In the genomic region with DNA sequence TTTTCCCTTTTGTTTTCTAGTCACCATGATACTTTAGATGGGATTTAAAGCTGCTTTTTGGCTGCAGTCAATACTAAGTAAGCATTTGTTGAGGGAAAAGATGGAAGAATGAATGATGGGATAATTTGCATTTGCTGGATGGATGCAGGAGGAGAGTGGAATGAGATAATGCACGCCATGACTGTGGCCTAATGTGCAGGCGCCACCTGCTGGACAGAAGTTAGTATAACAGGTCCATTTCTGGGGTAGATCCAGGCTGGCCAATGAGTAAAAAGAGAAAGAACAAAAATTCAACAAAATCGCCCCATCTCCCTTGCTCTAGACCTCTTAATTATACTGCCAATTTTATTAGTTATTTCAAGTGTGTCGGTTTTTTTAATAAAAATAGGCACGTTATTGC, we compare ENCODE assay signal across 10 mouse cellular contexts. TPM values are rescaled to one million over a fixed set of nuclear protein-coding genes. Genes with fewer than 3 reads are reported as not detected.
DNase-seq lines count a peak whose midpoint lies in the region; ATAC-seq and TF ChIP-seq lines count a peak whose summit lies in the region.
"Had no signal": no experiment of that assay in that cellular context is flagged by ENCODE, and none has a peak within 500 bp of the region (broad histone marks: within the 10 kb centered on the region; RNA-seq: fewer than 3 reads in every experiment).

No protein-coding gene starts in this region.

- H3K4me3 ChIP-seq in spleen, adult 2 months (ENCODE audit: extremely low read depth, insufficient read depth, insufficient read length): no peak overlapping the region
- no peak overlapping the region for H3K4me3 ChIP-seq in embryonic facial prominence, embryonic 11.5 days (ENCODE audit: low read depth, low read length)
- no peak overlapping the region for H3K4me3 ChIP-seq in kidney, adult 2 months (ENCODE audit: insufficient read depth, low read depth, low read length)
- no peak overlapping the region for H3K4me3 ChIP-seq in liver, embryonic 13.5 days (replicated peaks)
- H3K4me3 ChIP-seq: heart, embryonic 13.5 days; stomach, embryonic 15.5 days had no signal

- no peaks in the 10 kb centered on the region for H3K9me3 ChIP-seq in embryonic facial prominence, embryonic 11.5 days (replicated peaks; ENCODE audit: control insufficient read depth, low read length)
- no peaks in the 10 kb centered on the region for H3K9me3 ChIP-seq in liver, embryonic 13.5 days (replicated peaks)
- H3K9me3 ChIP-seq: heart, embryonic 13.5 days; stomach, embryonic 15.5 days had no signal

- DNase-seq in spleen, adult 2 months (ENCODE audit: low read depth in 1 of 2, low spot score in 2 of 2): peak; percentile 4 to 34
- DNase-seq in spleen, adult 12 weeks (ENCODE audit: low spot score): no peak
- peak; percentile 72 to 78 for DNase-seq in adrenal gland, postnatal 36 days
- peak; percentile 79 for DNase-seq in embryonic facial prominence, embryonic 11.5 days (ENCODE audit: low spot score)
- DNase-seq in kidney, adult 2 months: peak; percentile 56
- DNase-seq in liver, embryonic 13.5 days: peak; percentile 5
- peak; percentile 16 for DNase-seq in yolk sac, embryonic 10.5 days (ENCODE audit: low spot score)

- ATAC-seq in embryonic facial prominence, embryonic 11.5 days (replicated peaks; ENCODE audit: insufficient number of reproducible peaks, low FRiP score, low TSS enrichment, low read depth): no peak; the same call in 1 of the 2 replicates
- ATAC-seq in liver, embryonic 13.5 days (ENCODE audit: low read depth): no peak
- ATAC-seq in neutrophil, adult 5-6 weeks (ENCODE audit: extremely low read depth, insufficient number of reproducible peaks, low FRiP score, poor library complexity, severe bottlenecking): 0 out of 2 replicates have a peak, but pooled peaks have one; percentile 33

- H3K9ac ChIP-seq in embryonic facial prominence, embryonic 11.5 days (replicated peaks; ENCODE audit: low read length): no peak overlapping the region
- no peak overlapping the region for H3K9ac ChIP-seq in liver, embryonic 13.5 days
- H3K9ac ChIP-seq: heart, embryonic 13.5 days; stomach, embryonic 15.5 days had no signal

- H3K4me1 ChIP-seq in spleen, adult 2 months (ENCODE audit: control insufficient read depth, insufficient read depth, insufficient read length): no peaks in the 10 kb centered on the region
- H3K4me1 ChIP-seq in embryonic facial prominence, embryonic 11.5 days (ENCODE audit: control insufficient read depth, insufficient read depth, low read length): no peaks in the 10 kb centered on the region
- H3K4me1 ChIP-seq in kidney, adult 2 months (ENCODE audit: control insufficient read depth, insufficient read depth, low read length): no peaks in the 10 kb centered on the region
- H3K4me1 ChIP-seq in liver, embryonic 13.5 days (replicated peaks): no peaks in the 10 kb centered on the region
- H3K4me1 ChIP-seq: heart, embryonic 13.5 days; stomach, embryonic 15.5 days had no signal

- WGBS in spleen, adult 2 months: 8% methylated on average over 5 of the region's 5 CpGs
- 2% methylated on average over 5 of the region's 5 CpGs for WGBS in embryonic facial prominence, embryonic 11.5 days
- 3% methylated on average over 5 of the region's 5 CpGs for WGBS in kidney, adult 2 months
- 2% methylated on average over 5 of the region's 5 CpGs for WGBS in liver, embryonic 13.5 days (ENCODE audit: insufficient replicate concordance)

- no peak for TF ChIP-seq POLR2A in spleen, adult 2 months (IDR thresholded peaks at IDR 0.05; ENCODE audit: low read depth, low read length)
- no peak for TF ChIP-seq POLR2A in kidney, adult 2 months (IDR thresholded peaks at IDR 0.05; ENCODE audit: low read depth, low read length)

- H3K36me3 ChIP-seq in spleen, adult 2 months (ENCODE audit: control insufficient read depth, insufficient read depth, low read length): no peaks in the 10 kb centered on the region
- no peaks in the 10 kb centered on the region for H3K36me3 ChIP-seq in embryonic facial prominence, embryonic 11.5 days (replicated peaks; ENCODE audit: control insufficient read depth, insufficient read depth, low read depth, low read length)
- H3K36me3 ChIP-seq in kidney, adult 2 months (ENCODE audit: control insufficient read depth, insufficient read depth, low read length): no peaks in the 10 kb centered on the region
- no peaks in the 10 kb centered on the region for H3K36me3 ChIP-seq in liver, embryonic 13.5 days
- H3K36me3 ChIP-seq: heart, embryonic 13.5 days; stomach, embryonic 15.5 days had no signal

- H3K27me3 ChIP-seq in spleen, adult 2 months (ENCODE audit: control insufficient read depth, insufficient read depth, low read length): no peaks in the 10 kb centered on the region; the same call in 1 of the 2 replicates
- no peaks in the 10 kb centered on the region for H3K27me3 ChIP-seq in embryonic facial prominence, embryonic 11.5 days (ENCODE audit: control insufficient read depth, insufficient read depth, low read length)
- H3K27me3 ChIP-seq in kidney, adult 2 months (replicated peaks; ENCODE audit: control insufficient read depth, insufficient read depth, low read length): no peaks in the 10 kb centered on the region
- no peaks in the 10 kb centered on the region for H3K27me3 ChIP-seq in liver, embryonic 13.5 days
- H3K27me3 ChIP-seq: stomach, embryonic 15.5 days had no signal

- no peak overlapping the region for H3K27ac ChIP-seq in spleen, adult 2 months (ENCODE audit: insufficient read depth, low read length)
- H3K27ac ChIP-seq in embryonic facial prominence, embryonic 11.5 days (replicated peaks; ENCODE audit: low read depth, low read length): no peak overlapping the region
- H3K27ac ChIP-seq in kidney, adult 2 months (ENCODE audit: insufficient read depth, low read depth, low read length): no peak overlapping the region
- no peak overlapping the region for H3K27ac ChIP-seq in liver, embryonic 13.5 days
- H3K27ac ChIP-seq: heart, embryonic 13.5 days; stomach, embryonic 15.5 days had no signal

- peak; percentile 59; the same call in 1 of the 2 replicates for TF ChIP-seq CTCF in spleen, adult 2 months (IDR thresholded peaks at IDR 0.05; ENCODE audit: extremely low read depth, insufficient read depth, insufficient read length, insufficient replicate concordance)
- TF ChIP-seq CTCF in kidney, adult 2 months (conservative IDR thresholded peaks at IDR 0.05; ENCODE audit: insufficient read depth, insufficient read length, low read depth, low read length): peak; percentile 93

- H3K4me2 ChIP-seq in embryonic facial prominence, embryonic 11.5 days (ENCODE audit: low read depth, low read length): no peak overlapping the region
- no peak overlapping the region for H3K4me2 ChIP-seq in liver, embryonic 13.5 days
- H3K4me2 ChIP-seq: heart, embryonic 13.5 days; stomach, embryonic 15.5 days had no signal

RNA-seq across cellular contexts. Expression of gene Ywhab, which starts 26.2 kb away (rescaled TPM):
- 24.0 and 26.4 TPM in 2 replicates for polyA plus RNA-seq in spleen, adult 2 months (2012; rRNA removed)
- 100 to 1,000 TPM; 264 to 302 TPM for total RNA-seq in adrenal gland, postnatal 36 days (2021)
- 332 and 344 TPM in 2 replicates for polyA plus RNA-seq in embryonic facial prominence, embryonic 11.5 days (2014; fragmentation: Nextera tagmentation; extraction: Ambion mirVana)
- 46.7 and 63.9 TPM in 2 replicates for polyA plus RNA-seq in kidney, adult 2 months (2012; rRNA removed)
- 130 and 151 TPM in 2 replicates for polyA plus RNA-seq in liver, embryonic 13.5 days (2015; fragmentation: Nextera tagmentation; extraction: Ambion mirVana)
- 48.5 and 49.7 TPM in 2 replicates for total RNA-seq in neutrophil, adult 5-6 weeks (2017)

RNA-seq across cellular contexts. Expression of gene Rims4, which starts 50.1 kb away (rescaled TPM):
- polyA plus RNA-seq in spleen, adult 2 months (2012; rRNA removed): 0.09 and 0.12 TPM in 2 replicates
- total RNA-seq in adrenal gland, postnatal 36 days (2021): 100 to 1,000 TPM; 171 to 180 TPM
- polyA plus RNA-seq in embryonic facial prominence, embryonic 11.5 days (2014; fragmentation: Nextera tagmentation; extraction: Ambion mirVana): 0.15 and 0.25 TPM in 2 replicates
- 0.08 and 0.22 TPM in 2 replicates for polyA plus RNA-seq in kidney, adult 2 months (2012; rRNA removed)
- polyA plus RNA-seq in liver, embryonic 13.5 days (2015; fragmentation: Nextera tagmentation; extraction: Ambion mirVana): 0.13 and 0.15 TPM in 2 replicates
- total RNA-seq in neutrophil, adult 5-6 weeks (2017): 0.12 TPM in 1 of 2 replicates, not detected in the other

RNA-seq across cellular contexts. Expression of gene Pabpc1l, which starts 56.7 kb away (rescaled TPM):
- 0.23 and 0.69 TPM in 2 replicates for polyA plus RNA-seq in spleen, adult 2 months (2012; rRNA removed)
- total RNA-seq in adrenal gland, postnatal 36 days (2021): 1 to 10 TPM; 1.2 to 1.9 TPM
- 1.4 and 2.2 TPM in 2 replicates for polyA plus RNA-seq in embryonic facial prominence, embryonic 11.5 days (2014; fragmentation: Nextera tagmentation; extraction: Ambion mirVana)
- polyA plus RNA-seq in kidney, adult 2 months (2012; rRNA removed): 3.2 and 3.7 TPM in 2 replicates
- 0.30 and 0.39 TPM in 2 replicates for polyA plus RNA-seq in liver, embryonic 13.5 days (2015; fragmentation: Nextera tagmentation; extraction: Ambion mirVana)
- 0.37 and 6.4 TPM in 2 replicates for total RNA-seq in neutrophil, adult 5-6 weeks (2017)
